Mouse (Mus musculus): Measurements from ENCODE around the gene Tmcc1. TPM values are rescaled to one million over a fixed set of nuclear protein-coding genes. Genes with fewer than 3 reads are reported as not detected.

The Tmcc1 gene
- polyA plus RNA-seq, 1 experiment = 20.5 TPM

- Histone ChIP-seq H3K9ac (ENCODE audit: low read depth, poor library complexity, severe bottlenecking) (no peak overlapping the region), H3K27me3 (ENCODE audit: control insufficient read depth, insufficient read depth, low read length, poor library complexity, severe bottlenecking) (no peaks in the 10 kb centered on the region), H3K27ac (ENCODE audit: insufficient read depth, low read length) (no peak overlapping the region), H3K36me3 (ENCODE audit: control insufficient read depth, insufficient read depth, low read length, poor library complexity, severe bottlenecking) (peaks cover 30% of the 10 kb centered on the region), H3K4me1 (ENCODE audit: control insufficient read depth, insufficient read depth, low read length) (no peaks in the 10 kb centered on the region), H3K4me3 (ENCODE audit: low read depth, low read length) (no peak overlapping the region), H3K9me3 (replicated peaks; ENCODE audit: control insufficient read depth, insufficient read depth, low read length, poor library complexity, severe bottlenecking) (no peaks in the 10 kb centered on the region)
- TF ChIP-seq CTCF (IDR thresholded peaks at IDR 0.05; ENCODE audit: low read depth, low read length) (peak; percentile 95), POLR2A (IDR thresholded peaks at IDR 0.05; ENCODE audit: insufficient read depth, low read length) (no peak), EP300 (IDR thresholded peaks at IDR 0.05; ENCODE audit: insufficient read depth, low read depth, low read length) (no peak)
Observed at GRCm38 (mm10) chr6:116228785-116229525, 35.7 kb upstream of the Tmcc1 start.

- Histone ChIP-seq H3K9me3 (replicated peaks; ENCODE audit: control insufficient read depth, insufficient read depth, low read length, poor library complexity, severe bottlenecking) (no peaks in the 10 kb centered on the region), H3K4me1 (ENCODE audit: control insufficient read depth, insufficient read depth, low read length) (no peaks in the 10 kb centered on the region), H3K4me3 (ENCODE audit: low read depth, low read length) (no peak overlapping the region), H3K27me3 (ENCODE audit: control insufficient read depth, insufficient read depth, low read length, poor library complexity, severe bottlenecking) (no peaks in the 10 kb centered on the region), H3K9ac (ENCODE audit: low read depth, poor library complexity, severe bottlenecking) (no peak overlapping the region), H3K27ac (ENCODE audit: insufficient read depth, low read length) (no peak overlapping the region), H3K36me3 (ENCODE audit: control insufficient read depth, insufficient read depth, low read length, poor library complexity, severe bottlenecking) (peaks cover 36% of the 10 kb centered on the region)
- TF ChIP-seq POLR2A (IDR thresholded peaks at IDR 0.05; ENCODE audit: insufficient read depth, low read length) (no peak), EP300 (IDR thresholded peaks at IDR 0.05; ENCODE audit: insufficient read depth, low read depth, low read length) (no peak), CTCF (IDR thresholded peaks at IDR 0.05; ENCODE audit: low read depth, low read length) (no peak)
Observed at GRCm38 (mm10) chr6:116227767-116228166, 34.5 kb upstream of the Tmcc1 start.

- Histone ChIP-seq H3K36me3 (ENCODE audit: control insufficient read depth, insufficient read depth, low read length, poor library complexity, severe bottlenecking) (peaks cover 10% of the 10 kb centered on the region), H3K27me3 (ENCODE audit: control insufficient read depth, insufficient read depth, low read length, poor library complexity, severe bottlenecking) (no peaks in the 10 kb centered on the region), H3K4me3 (ENCODE audit: low read depth, low read length) (peak within 1 kb of the TSS; percentile 83), H3K9ac (ENCODE audit: low read depth, poor library complexity, severe bottlenecking) (peak within 1 kb of the TSS; percentile 63), H3K4me1 (ENCODE audit: control insufficient read depth, insufficient read depth, low read length) (no peaks in the 10 kb centered on the region), H3K9me3 (replicated peaks; ENCODE audit: control insufficient read depth, insufficient read depth, low read length, poor library complexity, severe bottlenecking) (no peaks in the 10 kb centered on the region), H3K27ac (ENCODE audit: insufficient read depth, low read length) (peak within 1 kb of the TSS; percentile 38; the same call in 1 of the 2 replicates)
- TF ChIP-seq POLR2A (IDR thresholded peaks at IDR 0.05; ENCODE audit: insufficient read depth, low read length) (peak; percentile 70), EP300 (IDR thresholded peaks at IDR 0.05; ENCODE audit: insufficient read depth, low read depth, low read length) (peak; percentile 78), CTCF (IDR thresholded peaks at IDR 0.05; ENCODE audit: low read depth, low read length) (no peak)
Observed at GRCm38 (mm10) chr6:116207729-116208534, 14.6 kb upstream of the Tmcc1 start, which contains the start of gene Washc2. Washc2 (plus strand) TSS chr6:116208038.

- no peaks in the 10 kb centered on the region for H3K9me3 ChIP-seq (replicated peaks; ENCODE audit: control insufficient read depth, insufficient read depth, low read length, poor library complexity, severe bottlenecking)
Observed at GRCm38 (mm10) chr6:116199682-116200081, 6.4 kb upstream of the Tmcc1 start.

GRCm38 (mm10) chr6:116198173-116198572, 4.9 kb upstream of the Tmcc1 start:
- Histone ChIP-seq H3K4me3 (ENCODE audit: low read depth, low read length) (no peak overlapping the region), H3K27me3 (ENCODE audit: control insufficient read depth, insufficient read depth, low read length, poor library complexity, severe bottlenecking) (no peaks in the 10 kb centered on the region), H3K4me1 (ENCODE audit: control insufficient read depth, insufficient read depth, low read length) (no peaks in the 10 kb centered on the region), H3K27ac (ENCODE audit: insufficient read depth, low read length) (no peak overlapping the region), H3K9ac (ENCODE audit: low read depth, poor library complexity, severe bottlenecking) (no peak overlapping the region), H3K9me3 (replicated peaks; ENCODE audit: control insufficient read depth, insufficient read depth, low read length, poor library complexity, severe bottlenecking) (no peaks in the 10 kb centered on the region), H3K36me3 (ENCODE audit: control insufficient read depth, insufficient read depth, low read length, poor library complexity, severe bottlenecking) (no peaks in the 10 kb centered on the region)
- TF ChIP-seq CTCF (IDR thresholded peaks at IDR 0.05; ENCODE audit: low read depth, low read length) = peak; percentile 5
- no peak for TF ChIP-seq EP300 (IDR thresholded peaks at IDR 0.05; ENCODE audit: insufficient read depth, low read depth, low read length)

More at GRCm38 (mm10) chr6:116199682-116200081, 6.4 kb upstream of the Tmcc1 start:
- Histone ChIP-seq H3K9ac (ENCODE audit: low read depth, poor library complexity, severe bottlenecking) (no peak overlapping the region), H3K27me3 (ENCODE audit: control insufficient read depth, insufficient read depth, low read length, poor library complexity, severe bottlenecking) (no peaks in the 10 kb centered on the region), H3K4me3 (ENCODE audit: low read depth, low read length) (no peak overlapping the region), H3K4me1 (ENCODE audit: control insufficient read depth, insufficient read depth, low read length) (no peaks in the 10 kb centered on the region), H3K27ac (ENCODE audit: insufficient read depth, low read length) (no peak overlapping the region), H3K36me3 (ENCODE audit: control insufficient read depth, insufficient read depth, low read length, poor library complexity, severe bottlenecking) (no peaks in the 10 kb centered on the region)
- TF ChIP-seq EP300 (IDR thresholded peaks at IDR 0.05; ENCODE audit: insufficient read depth, low read depth, low read length) (no peak), POLR2A (IDR thresholded peaks at IDR 0.05; ENCODE audit: insufficient read depth, low read length) (no peak), CTCF (IDR thresholded peaks at IDR 0.05; ENCODE audit: low read depth, low read length) (no peak)
